In the genomic region with DNA sequence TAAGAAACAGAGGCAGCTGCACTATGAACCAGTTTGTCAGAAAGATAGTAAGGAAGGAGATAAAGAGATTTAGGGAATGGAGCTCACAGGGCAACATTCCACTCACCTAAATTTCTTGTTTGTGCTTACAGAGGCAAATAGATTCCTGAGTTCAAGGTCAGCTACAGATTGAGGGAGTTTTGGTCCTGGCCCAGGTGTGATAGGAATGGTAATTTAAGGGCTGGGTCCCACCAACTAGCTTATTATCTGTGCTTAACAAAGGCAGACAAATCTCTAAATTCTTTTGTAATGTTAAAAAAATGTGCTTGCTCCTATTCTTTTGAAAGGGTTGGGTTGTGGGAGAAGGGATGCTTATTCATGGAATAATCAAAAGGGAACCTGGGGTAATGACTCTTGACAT, we compare ENCODE assay signal across 22 mouse cellular contexts.
DNase-seq lines count a peak whose midpoint lies in the region; TF ChIP-seq lines count a peak whose summit lies in the region.
"Had no signal": no experiment of that assay in that cellular context is flagged by ENCODE, and none has a peak within 500 bp of the region (broad histone marks: within the 10 kb centered on the region; RNA-seq: fewer than 3 reads in every experiment).

No protein-coding gene starts in this region.

- H3K9ac ChIP-seq in ES-Bruce4 (ENCODE audit: low read depth, poor library complexity, severe bottlenecking): no peak overlapping the region
- H3K9ac ChIP-seq: embryonic facial prominence, embryonic 12.5 days; forebrain, embryonic 13.5 days; forebrain, embryonic 15.5 days; forebrain, postnatal 0 days had no signal

- TF ChIP-seq EP300 in ES-Bruce4 (IDR thresholded peaks at IDR 0.05; ENCODE audit: insufficient read depth, low read depth, low read length): no peak

- H3K36me3 ChIP-seq in ES-Bruce4 (ENCODE audit: control insufficient read depth, insufficient read depth, low read length, poor library complexity, severe bottlenecking): peaks cover 2% of the 10 kb centered on the region; the same call in 1 of the 2 replicates
- H3K36me3 ChIP-seq: embryonic facial prominence, embryonic 10.5 days; embryonic facial prominence, embryonic 12.5 days; forebrain, embryonic 15.5 days; G1E had no signal

- no peak for TF ChIP-seq CTCF in ES-Bruce4 (IDR thresholded peaks at IDR 0.05; ENCODE audit: low read depth, low read length)
- TF ChIP-seq CTCF in layer of hippocampus, adult 2 months (conservative IDR thresholded peaks at IDR 0.05): no peak

- TF ChIP-seq POLR2A in ES-Bruce4 (IDR thresholded peaks at IDR 0.05; ENCODE audit: insufficient read depth, low read length): no peak

- peaks cover 2% of the 10 kb centered on the region for H3K4me1 ChIP-seq in ES-Bruce4 (ENCODE audit: control insufficient read depth, insufficient read depth, low read length)
- H3K4me1 ChIP-seq: embryonic facial prominence, embryonic 10.5 days; embryonic facial prominence, embryonic 12.5 days; forebrain, embryonic 13.5 days; forebrain, embryonic 15.5 days had no signal

- H3K4me3 ChIP-seq in ES-Bruce4 (ENCODE audit: low read depth, low read length): no peak overlapping the region
- H3K4me3 ChIP-seq in layer of hippocampus, adult 2 months: no peak overlapping the region
- H3K4me3 ChIP-seq: embryonic facial prominence, embryonic 10.5 days; embryonic facial prominence, embryonic 12.5 days; forebrain, embryonic 13.5 days; forebrain, embryonic 15.5 days had no signal

- no peaks in the 10 kb centered on the region for H3K27me3 ChIP-seq in ES-Bruce4 (ENCODE audit: control insufficient read depth, insufficient read depth, low read length, poor library complexity, severe bottlenecking)
- H3K27me3 ChIP-seq: embryonic facial prominence, embryonic 12.5 days; forebrain, embryonic 13.5 days; forebrain, embryonic 15.5 days; Patski had no signal

- peak overlapping the region; percentile 65; the same call in 1 of the 2 replicates for H3K27ac ChIP-seq in ES-Bruce4 (ENCODE audit: insufficient read depth, low read length)
- H3K27ac ChIP-seq in layer of hippocampus, adult 2 months: no peak overlapping the region
- H3K27ac ChIP-seq: embryonic facial prominence, embryonic 10.5 days; embryonic facial prominence, embryonic 12.5 days; forebrain, embryonic 13.5 days; forebrain, embryonic 15.5 days had no signal

- peak; percentile 97 for DNase-seq in ES-CJ7 (ENCODE audit: low read depth, low spot score)
- DNase-seq in R1 (ENCODE audit: low read depth, low spot score): peak; percentile 98
- peak; percentile 92 for DNase-seq in ZHBTc4 (ENCODE audit: low read depth, low spot score)
- DNase-seq in urinary bladder, postnatal 4 days (ENCODE audit: low spot score in 2 of 2): no peak
- no peak for DNase-seq in layer of hippocampus, postnatal 14 days (ENCODE audit: low spot score in 2 of 2)
- DNase-seq in layer of hippocampus, adult 2 months (ENCODE audit: low spot score in 2 of 2): no peak
- DNase-seq: adrenal gland, adult 8-10 months; adrenal gland, postnatal 14 days; adrenal gland, postnatal 36 days; cerebellum, adult 11-12 months; cerebellum, adult 2 months; cerebellum, adult 9-10 months; cerebellum, postnatal 10 days; cerebellum, postnatal 25 days; forebrain, postnatal 0 days had no signal

- peaks cover 8% of the 10 kb centered on the region for H3K9me3 ChIP-seq in ES-Bruce4 (replicated peaks; ENCODE audit: control insufficient read depth, insufficient read depth, low read length, poor library complexity, severe bottlenecking)
- H3K9me3 ChIP-seq: embryonic facial prominence, embryonic 10.5 days; embryonic facial prominence, embryonic 12.5 days; forebrain, embryonic 13.5 days; forebrain, embryonic 15.5 days; G1E had no signal

Comparison
In these comparisons a context has a peak if more than half of its experiments do, and no peak if none do; other contexts are left out.
1. DNase-seq: peak in ES-CJ7 (single experiment), R1 (single experiment) and ZHBTc4 (single experiment); none in urinary bladder, postnatal 4 days (0 of 2), layer of hippocampus, postnatal 14 days (0 of 2) and layer of hippocampus, adult 2 months (0 of 2).